Mouse (Mus musculus): ENCODE results near the gene Ski. TPM values are rescaled to one million over a fixed set of nuclear protein-coding genes. Genes with fewer than 3 reads are reported as not detected.

Gene Ski
- total and polyA plus RNA-seq, 3 experiments = 34.9 to 56.8 (median 56.7) TPM

GRCm38 (mm10) chr4:155228461-155228860 lies 6.1 kb upstream of the Ski start:
- intact Hi-C loops (cut with DNase I) = no loop called here

GRCm38 (mm10) chr4:155227986-155228385 lies 5.6 kb upstream of the Ski start:
- TF ChIP-seq CTCF (IDR thresholded peaks at IDR 0.05) = no peak
- no peak for TF ChIP-seq POLR2A (IDR thresholded peaks at IDR 0.05; ENCODE audit: insufficient read depth, low read depth, low read length)
- TF ChIP-seq EP300 (IDR thresholded peaks at IDR 0.05; ENCODE audit: insufficient read depth, low read depth, low read length) = no peak
- WGBS = 74% methylated on average over 4 of the region's 4 CpGs
- H3K4me1 ChIP-seq (ENCODE audit: control insufficient read depth, insufficient read depth, low read length) = peaks cover 4% of the 10 kb centered on the region
- no peak overlapping the region for H3K4me3 ChIP-seq
- no peak for DNase-seq
- no peak overlapping the region for H3K27ac ChIP-seq
- H3K9ac ChIP-seq (ENCODE audit: low read depth, low read length) = no peak overlapping the region
- H3K27me3 ChIP-seq (ENCODE audit: control insufficient read depth, insufficient read depth, low read length) = no peaks in the 10 kb centered on the region
- H3K36me3 ChIP-seq (ENCODE audit: control insufficient read depth, insufficient read depth, low read length) = no peaks in the 10 kb centered on the region
- intact Hi-C loops (cut with DNase I) = no loop called here
- no peaks in the 10 kb centered on the region for H3K79me2 ChIP-seq (replicated peaks; ENCODE audit: control insufficient read depth, insufficient read depth, low read length)

More at GRCm38 (mm10) chr4:155228461-155228860, 6.1 kb upstream of the Ski start:
- Histone ChIP-seq H3K9ac (ENCODE audit: low read depth, low read length) (no peak overlapping the region), H3K27ac (no peak overlapping the region), H3K27me3 (ENCODE audit: control insufficient read depth, insufficient read depth, low read length) (no peaks in the 10 kb centered on the region), H3K4me3 (no peak overlapping the region), H3K79me2 (replicated peaks; ENCODE audit: control insufficient read depth, insufficient read depth, low read length) (no peaks in the 10 kb centered on the region), H3K36me3 (ENCODE audit: control insufficient read depth, insufficient read depth, low read length) (no peaks in the 10 kb centered on the region), H3K4me1 (ENCODE audit: control insufficient read depth, insufficient read depth, low read length) (peaks cover 7% of the 10 kb centered on the region)
- WGBS = 74% methylated on average over 5 of the region's 5 CpGs
- TF ChIP-seq EP300 (IDR thresholded peaks at IDR 0.05; ENCODE audit: insufficient read depth, low read depth, low read length) (no peak), POLR2A (IDR thresholded peaks at IDR 0.05; ENCODE audit: insufficient read depth, low read depth, low read length) (no peak), CTCF (IDR thresholded peaks at IDR 0.05) (no peak)
- DNase-seq = no peak

GRCm38 (mm10) chr4:155225918-155226317 lies 3.5 kb upstream of the Ski start:
- intact Hi-C loops (cut with DNase I) = no loop called here

GRCm38 (mm10) chr4:155223594-155224528 lies 1.5 kb upstream of the Ski start:
- intact Hi-C loops (cut with DNase I) = loop anchor here (1.0 kb wide), 2 partner anchors 10 to 25 kb away; partner anchors contain the start of gene Faap20
- peaks cover 10% of the 10 kb centered on the region for H3K79me2 ChIP-seq (replicated peaks; ENCODE audit: control insufficient read depth, insufficient read depth, low read length)
- H3K9ac ChIP-seq (ENCODE audit: low read depth, low read length) = peak overlapping the region; percentile 99
- H3K36me3 ChIP-seq (ENCODE audit: control insufficient read depth, insufficient read depth, low read length) = no peaks in the 10 kb centered on the region
- no peaks in the 10 kb centered on the region for H3K27me3 ChIP-seq (ENCODE audit: control insufficient read depth, insufficient read depth, low read length)
- 31% methylated on average over 20 of the region's 20 CpGs for WGBS
- H3K27ac ChIP-seq = peak overlapping the region; percentile 96
- DNase-seq = no peak
- peak overlapping the region; percentile 69 for H3K4me3 ChIP-seq
- H3K4me1 ChIP-seq (ENCODE audit: control insufficient read depth, insufficient read depth, low read length) = peaks cover 14% of the 10 kb centered on the region
- TF ChIP-seq CTCF (IDR thresholded peaks at IDR 0.05) (no peak), POLR2A (IDR thresholded peaks at IDR 0.05; ENCODE audit: insufficient read depth, low read depth, low read length) (no peak; the same call in 1 of the 2 replicates), EP300 (IDR thresholded peaks at IDR 0.05; ENCODE audit: insufficient read depth, low read depth, low read length) (no peak)

More at GRCm38 (mm10) chr4:155225918-155226317, 3.5 kb upstream of the Ski start:
- no peaks in the 10 kb centered on the region for H3K27me3 ChIP-seq (ENCODE audit: control insufficient read depth, insufficient read depth, low read length)
- peaks cover 5% of the 10 kb centered on the region for H3K79me2 ChIP-seq (replicated peaks; ENCODE audit: control insufficient read depth, insufficient read depth, low read length)
- 92% methylated on average over 5 of the region's 5 CpGs for WGBS
- H3K4me1 ChIP-seq (ENCODE audit: control insufficient read depth, insufficient read depth, low read length) = peaks cover 4% of the 10 kb centered on the region
- H3K36me3 ChIP-seq (ENCODE audit: control insufficient read depth, insufficient read depth, low read length) = no peaks in the 10 kb centered on the region
- no peak for TF ChIP-seq POLR2A (IDR thresholded peaks at IDR 0.05; ENCODE audit: insufficient read depth, low read depth, low read length)
- TF ChIP-seq CTCF (IDR thresholded peaks at IDR 0.05) = no peak
- no peak for TF ChIP-seq EP300 (IDR thresholded peaks at IDR 0.05; ENCODE audit: insufficient read depth, low read depth, low read length)
- no peak for DNase-seq
- H3K27ac ChIP-seq = no peak overlapping the region
- H3K4me3 ChIP-seq = no peak overlapping the region
- no peak overlapping the region for H3K9ac ChIP-seq (ENCODE audit: low read depth, low read length)

GRCm38 (mm10) chr4:155222841-155223593 lies 625 bp upstream of the Ski start:
- peak; percentile 100 for DNase-seq
- Histone ChIP-seq H3K4me3 (peak overlapping the region; percentile 69), H3K27me3 (ENCODE audit: control insufficient read depth, insufficient read depth, low read length) (no peaks in the 10 kb centered on the region), H3K4me1 (ENCODE audit: control insufficient read depth, insufficient read depth, low read length) (peaks cover 19% of the 10 kb centered on the region), H3K36me3 (ENCODE audit: control insufficient read depth, insufficient read depth, low read length) (no peaks in the 10 kb centered on the region), H3K79me2 (replicated peaks; ENCODE audit: control insufficient read depth, insufficient read depth, low read length) (peaks cover 10% of the 10 kb centered on the region), H3K9ac (ENCODE audit: low read depth, low read length) (peak overlapping the region; percentile 99), H3K27ac (peak overlapping the region; percentile 96)
- WGBS = 10% methylated on average over 115 of the region's 116 CpGs
- intact Hi-C loops (cut with DNase I) = loop anchor here (1.0 kb wide), 2 partner anchors 11 to 26 kb away; partner anchors contain the start of gene Faap20
- TF ChIP-seq CTCF (IDR thresholded peaks at IDR 0.05) (peak; percentile 58), EP300 (IDR thresholded peaks at IDR 0.05; ENCODE audit: insufficient read depth, low read depth, low read length) (no peak), POLR2A (IDR thresholded peaks at IDR 0.05; ENCODE audit: insufficient read depth, low read depth, low read length) (peak; percentile 79; the same call in 1 of the 2 replicates)

All from heart, adult 2 months (tissue).